Mouse (Mus musculus) adrenal gland, adult 8-10 months (tissue): ENCODE data around the gene Ddx41. TPM values are rescaled to one million over a fixed set of nuclear protein-coding genes. Genes with fewer than 3 reads are reported as not detected.
"Not testable (repeated sequence)": the region's sequence is repeated elsewhere in the genome, so short reads cannot be mapped to it uniquely, and the experiment has no call there.

Source experiments
- DNase-seq: peaks from one replicate; pipeline ENCODE4 v3.0.0; 2022
- total RNA-seq, 4 experiments: library from RNA; stranded (reverse); gene quantifications; 2 replicates each; pipeline ENCODE4 v1.2.4; 2022

The Ddx41 gene
- total RNA-seq, result 10 to 100 TPM; 47.0 to 58.7 (median 52.7) TPM

GRCm38 (mm10) chr13:55536194-55537175 is at the start of gene Ddx41:
Gene Ddx41, minus strand, starts transcription at chr13:55536658.
- DNase-seq, result peak; percentile 100

GRCm38 (mm10) chr13:55578086-55578485 is 41.6 kb upstream of the Ddx41 start:
- no peak for DNase-seq

- DNase-seq, result not testable (repeated sequence)
These were observed 40.4 kb upstream of the Ddx41 start for GRCm38 (mm10) chr13:55576872-55577271.

- no peak for DNase-seq
These were observed 39.5 kb upstream of the Ddx41 start for GRCm38 (mm10) chr13:55575932-55576331.

GRCm38 (mm10) chr13:55574321-55574720 is 37.9 kb upstream of the Ddx41 start:
- no peak for DNase-seq

GRCm38 (mm10) chr13:55573432-55573831 is 37.0 kb upstream of the Ddx41 start, which contains the start of gene Tmed9:
Gene Tmed9, plus strand, starts transcription at chr13:55573732.
- no peak for DNase-seq

- DNase-seq, result no peak
These were observed 35.5 kb upstream of the Ddx41 start for GRCm38 (mm10) chr13:55571977-55572376.

- DNase-seq, result peak; percentile 91
These were observed 34.7 kb upstream of the Ddx41 start, which contains the start of gene Fam193b for GRCm38 (mm10) chr13:55571027-55571751. Gene Fam193b, minus strand, starts transcription at chr13:55571120.

- no peak for DNase-seq
These were observed 34.0 kb upstream of the Ddx41 start for GRCm38 (mm10) chr13:55570286-55570973.

- DNase-seq, result no peak
These were observed 33.3 kb upstream of the Ddx41 start for GRCm38 (mm10) chr13:55569726-55570285.

- not testable (repeated sequence) for DNase-seq
These were observed 32.1 kb upstream of the Ddx41 start for GRCm38 (mm10) chr13:55568524-55568923.

GRCm38 (mm10) chr13:55567949-55568348 is 31.5 kb upstream of the Ddx41 start:
- no peak for DNase-seq

GRCm38 (mm10) chr13:55567001-55567400 is 30.5 kb upstream of the Ddx41 start:
- no peak for DNase-seq

GRCm38 (mm10) chr13:55563266-55563879 is 26.9 kb upstream of the Ddx41 start:
- DNase-seq, result no peak

- DNase-seq, result no peak
These were observed 21.0 kb upstream of the Ddx41 start for GRCm38 (mm10) chr13:55557499-55557898.

GRCm38 (mm10) chr13:55555921-55556320 is 19.5 kb upstream of the Ddx41 start:
- no peak for DNase-seq

- DNase-seq, result no peak
These were observed 12.6 kb upstream of the Ddx41 start for GRCm38 (mm10) chr13:55549061-55549460.

GRCm38 (mm10) chr13:55548426-55548825 is 12.0 kb upstream of the Ddx41 start:
- peak; percentile 77 for DNase-seq

- no peak for DNase-seq
These were observed 11.5 kb upstream of the Ddx41 start for GRCm38 (mm10) chr13:55547916-55548315.

GRCm38 (mm10) chr13:55544792-55545191 is 8.3 kb upstream of the Ddx41 start:
- no peak for DNase-seq

- DNase-seq, result no peak
These were observed 7.0 kb upstream of the Ddx41 start for GRCm38 (mm10) chr13:55543447-55543846.

GRCm38 (mm10) chr13:55542891-55543290 is 6.4 kb upstream of the Ddx41 start:
- no peak for DNase-seq
